Mouse (Mus musculus): Measurements from ENCODE around the gene Slc25a29. TPM values are rescaled to one million over a fixed set of nuclear protein-coding genes. Genes with fewer than 3 reads are reported as not detected.
"Not testable (repeated sequence)": the region's sequence is repeated elsewhere in the genome, so short reads cannot be mapped to it uniquely, and the experiment has no call there.

Slc25a29 gene
- polyA plus RNA-seq, 1 experiment from 2014 or later, result 16.2 TPM

GRCm38 (mm10) chr12:108855081-108855480, 19.4 kb upstream of the Slc25a29 start:
- H3K27me3 ChIP-seq, result no peaks in the 10 kb centered on the region
- ATAC-seq (ENCODE audit: low FRiP score, low read depth), result no peak
- no peaks in the 10 kb centered on the region for H3K4me1 ChIP-seq
- H3K9ac ChIP-seq, result no peak overlapping the region
- H3K4me2 ChIP-seq (replicated peaks), result no peak overlapping the region
- H3K36me3 ChIP-seq, result peaks cover 31% of the 10 kb centered on the region
- H3K4me3 ChIP-seq, result no peak overlapping the region
- WGBS, result 88% methylated on average over 10 of the region's 10 CpGs
- no peaks in the 10 kb centered on the region for H3K9me3 ChIP-seq
- no peak overlapping the region for H3K27ac ChIP-seq

GRCm38 (mm10) chr12:108852822-108853221, 17.1 kb upstream of the Slc25a29 start:
- ATAC-seq (ENCODE audit: low FRiP score, low read depth), result no peak

GRCm38 (mm10) chr12:108850886-108851285, 15.2 kb upstream of the Slc25a29 start:
- no peak for ATAC-seq (ENCODE audit: low FRiP score, low read depth)
- no peak overlapping the region for H3K4me3 ChIP-seq

More at GRCm38 (mm10) chr12:108852822-108853221, 17.1 kb upstream of the Slc25a29 start:
- Histone ChIP-seq H3K4me3 (no peak overlapping the region), H3K9me3 (no peaks in the 10 kb centered on the region), H3K36me3 (peaks cover 30% of the 10 kb centered on the region; the same call in 1 of the 2 replicates), H3K9ac (no peak overlapping the region), H3K4me2 (replicated peaks) (no peak overlapping the region), H3K27ac (no peak overlapping the region), H3K4me1 (no peaks in the 10 kb centered on the region), H3K27me3 (no peaks in the 10 kb centered on the region)
- WGBS, result 88% methylated on average over 8 of the region's 8 CpGs

GRCm38 (mm10) chr12:108850129-108850528, 14.4 kb upstream of the Slc25a29 start:
- Histone ChIP-seq H3K27ac (no peak overlapping the region), H3K36me3 (peaks cover 34% of the 10 kb centered on the region), H3K27me3 (no peaks in the 10 kb centered on the region), H3K4me1 (no peaks in the 10 kb centered on the region), H3K4me3 (no peak overlapping the region), H3K4me2 (replicated peaks) (no peak overlapping the region), H3K9ac (no peak overlapping the region), H3K9me3 (no peaks in the 10 kb centered on the region)
- ATAC-seq (ENCODE audit: low FRiP score, low read depth), result no peak
- WGBS, result 67% methylated on average over 8 of the region's 8 CpGs

More at GRCm38 (mm10) chr12:108850886-108851285, 15.2 kb upstream of the Slc25a29 start:
- Histone ChIP-seq H3K27ac (no peak overlapping the region), H3K9me3 (no peaks in the 10 kb centered on the region), H3K4me2 (replicated peaks) (no peak overlapping the region), H3K36me3 (peaks cover 34% of the 10 kb centered on the region), H3K4me1 (no peaks in the 10 kb centered on the region), H3K9ac (no peak overlapping the region), H3K27me3 (no peaks in the 10 kb centered on the region)
- 83% methylated on average over 8 of the region's 8 CpGs for WGBS

DNA sequence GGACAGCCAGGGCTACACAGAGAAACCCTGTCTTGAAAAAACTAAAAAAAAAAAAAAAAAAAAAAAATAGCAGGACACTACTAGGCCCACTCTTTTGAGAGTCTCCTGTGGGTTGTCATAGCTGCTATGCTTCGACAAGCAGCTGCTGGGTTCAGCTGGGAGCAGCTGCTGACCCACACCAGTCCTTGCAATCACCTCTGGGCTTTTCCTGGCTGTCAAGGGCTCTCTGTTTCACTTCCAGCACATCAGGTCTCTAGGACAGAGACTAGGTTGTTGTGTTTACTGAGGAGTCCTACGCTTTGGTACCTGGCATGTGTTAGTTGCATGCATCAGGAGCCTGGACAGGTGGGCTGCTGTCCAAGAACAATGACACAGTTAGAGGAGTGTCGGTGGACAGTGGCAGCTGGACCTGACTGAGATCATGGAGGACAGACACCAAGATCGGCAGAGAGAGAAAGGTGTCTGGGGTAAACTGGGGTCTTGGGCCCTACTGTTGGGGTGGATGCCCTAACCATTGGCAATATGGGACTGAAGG, 13.9 kb upstream of the Slc25a29 start:
- Histone ChIP-seq H3K9me3 (no peaks in the 10 kb centered on the region), H3K36me3 (peaks cover 40% of the 10 kb centered on the region), H3K9ac (no peak overlapping the region), H3K27me3 (no peaks in the 10 kb centered on the region), H3K4me3 (no peak overlapping the region), H3K27ac (no peak overlapping the region), H3K4me1 (no peaks in the 10 kb centered on the region), H3K4me2 (replicated peaks) (no peak overlapping the region)
- WGBS, result 86% methylated on average over 4 of the region's 4 CpGs
- ATAC-seq (ENCODE audit: low FRiP score, low read depth), result no peak

- not testable (repeated sequence) for H3K9me3 ChIP-seq; H3K27ac ChIP-seq; H3K4me2 ChIP-seq (replicated peaks); ATAC-seq (ENCODE audit: low FRiP score, low read depth); H3K4me3 ChIP-seq; H3K27me3 ChIP-seq; H3K9ac ChIP-seq; H3K4me1 ChIP-seq
- WGBS, result 86% methylated on average over 3 of the region's 3 CpGs
- H3K36me3 ChIP-seq, result peaks cover 47% of the 10 kb centered on the region
Observed at GRCm38 (mm10) chr12:108848033-108848432, 12.3 kb upstream of the Slc25a29 start.

- H3K4me3 ChIP-seq, result no peak overlapping the region
- no peak overlapping the region for H3K27ac ChIP-seq
- 88% methylated on average over 7 of the region's 7 CpGs for WGBS
- H3K9me3 ChIP-seq, result no peaks in the 10 kb centered on the region
- peaks cover 16% of the 10 kb centered on the region for H3K4me1 ChIP-seq
- no peaks in the 10 kb centered on the region for H3K27me3 ChIP-seq
- H3K9ac ChIP-seq, result no peak overlapping the region
- H3K4me2 ChIP-seq (replicated peaks), result no peak overlapping the region
- peaks cover 64% of the 10 kb centered on the region for H3K36me3 ChIP-seq
- no peak for ATAC-seq (ENCODE audit: low FRiP score, low read depth)
Observed at GRCm38 (mm10) chr12:108842663-108843062, 7.0 kb upstream of the Slc25a29 start.

DNA sequence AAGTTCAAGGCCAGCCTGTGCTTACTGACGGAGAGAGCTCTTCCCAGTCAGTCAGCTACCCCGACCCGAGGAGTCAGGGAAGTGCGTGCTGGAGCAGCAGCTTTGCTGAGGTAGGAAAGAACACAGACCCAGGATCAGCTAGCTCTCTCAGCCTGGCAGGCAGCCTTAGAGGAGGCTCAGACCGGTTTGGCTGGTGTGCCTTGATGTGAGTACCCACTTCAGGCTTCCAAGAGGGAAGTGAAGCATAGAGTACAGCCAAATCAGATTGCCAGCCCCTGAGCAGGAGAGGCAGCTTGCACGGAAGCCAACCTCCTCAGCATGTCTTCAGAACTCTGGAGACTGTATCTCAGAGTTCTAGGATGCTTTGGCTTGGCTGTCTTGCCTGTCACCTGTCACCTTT, 5.5 kb upstream of the Slc25a29 start:
- peaks cover 59% of the 10 kb centered on the region for H3K36me3 ChIP-seq

DNA sequence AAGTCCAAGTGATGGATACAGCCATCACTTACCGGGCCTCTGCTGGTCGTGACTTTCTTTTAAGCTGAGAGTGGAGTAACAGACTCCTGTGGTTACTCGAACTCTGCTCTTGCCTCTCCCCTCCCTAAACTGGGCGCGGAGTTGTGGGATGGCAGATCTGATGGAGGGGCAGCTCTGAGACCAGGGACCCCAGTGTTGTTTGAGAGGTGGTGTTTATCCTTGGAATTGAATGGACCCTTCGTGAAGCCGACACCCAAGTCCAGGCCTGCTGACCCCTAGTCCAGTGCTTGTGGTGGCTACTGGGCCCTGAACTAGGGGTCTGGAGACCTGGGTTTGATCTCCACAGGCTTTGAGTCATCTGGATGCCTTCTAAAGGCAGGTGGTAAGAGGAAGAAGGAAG, 1.0 kb upstream of the Slc25a29 start:
- Histone ChIP-seq H3K4me1 (peaks cover 52% of the 10 kb centered on the region), H3K4me3 (peak overlapping the region; percentile 76), H3K9ac (peak overlapping the region; percentile 91), H3K36me3 (peaks cover 17% of the 10 kb centered on the region), H3K27ac (peak overlapping the region; percentile 84; the same call in 1 of the 2 replicates), H3K9me3 (no peaks in the 10 kb centered on the region), H3K4me2 (replicated peaks) (peak overlapping the region; percentile 96), H3K27me3 (no peaks in the 10 kb centered on the region)
- 45% methylated on average over 7 of the region's 7 CpGs for WGBS
- no peak for ATAC-seq (ENCODE audit: low FRiP score, low read depth)

More for the DNA sequence above, 5.5 kb upstream of the Slc25a29 start:
- H3K9ac ChIP-seq, result no peak overlapping the region
- H3K27me3 ChIP-seq, result no peaks in the 10 kb centered on the region
- H3K27ac ChIP-seq, result no peak overlapping the region
- ATAC-seq (ENCODE audit: low FRiP score, low read depth), result no peak
- no peak overlapping the region for H3K4me2 ChIP-seq (replicated peaks)
- peaks cover 27% of the 10 kb centered on the region for H3K4me1 ChIP-seq
- no peak overlapping the region for H3K4me3 ChIP-seq
- no peaks in the 10 kb centered on the region for H3K9me3 ChIP-seq
- 94% methylated on average over 6 of the region's 6 CpGs for WGBS

DNA sequence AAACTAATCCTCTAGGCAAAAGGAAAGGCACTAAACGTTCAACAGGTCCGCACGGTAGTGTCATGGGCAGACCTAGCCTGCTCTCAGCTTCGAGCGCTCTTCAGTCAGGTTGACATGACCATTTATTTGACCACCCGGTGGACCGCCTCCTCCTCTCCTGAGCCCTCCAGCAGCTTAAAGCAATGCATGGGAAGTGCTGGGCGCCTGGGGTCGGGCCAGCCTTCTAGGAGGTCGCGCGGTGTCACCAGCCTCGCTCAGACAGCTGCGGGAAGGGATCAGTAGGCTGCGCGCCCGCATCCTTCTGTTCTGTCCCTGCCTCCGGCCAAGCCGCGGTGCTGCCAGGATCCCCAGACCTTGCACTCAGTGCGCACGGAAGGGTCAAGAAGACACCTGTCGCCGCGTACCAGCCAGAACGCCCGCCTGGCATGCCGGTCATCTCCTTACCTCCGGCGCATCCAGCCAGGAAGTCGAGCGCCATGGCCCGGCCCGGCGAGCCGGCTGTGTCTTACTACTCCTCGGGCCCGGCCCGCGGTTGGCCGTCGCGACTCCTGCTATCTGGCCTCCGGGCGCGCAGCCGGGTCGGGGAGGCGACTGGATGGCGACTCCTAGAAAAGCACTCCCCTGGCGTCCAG, 359 bp downstream of the Slc25a29 start:
- Histone ChIP-seq H3K9ac (peak overlapping the region; percentile 91), H3K36me3 (peaks cover 5% of the 10 kb centered on the region; the same call in 1 of the 2 replicates), H3K27me3 (no peaks in the 10 kb centered on the region), H3K9me3 (no peaks in the 10 kb centered on the region), H3K4me2 (replicated peaks) (peak overlapping the region; percentile 96), H3K4me3 (peak overlapping the region; percentile 76), H3K4me1 (peaks cover 52% of the 10 kb centered on the region), H3K27ac (no peak overlapping the region)
- no peak; the same call in 1 of the 2 replicates for ATAC-seq (ENCODE audit: low FRiP score, low read depth)
- 2% methylated on average over 51 of the region's 51 CpGs for WGBS

GRCm38 (mm10) chr12:108834786-108835185, 897 bp downstream of the Slc25a29 start:
- peak overlapping the region; percentile 91 for H3K9ac ChIP-seq
- no peak for ATAC-seq (ENCODE audit: low FRiP score, low read depth)
- 38% methylated on average over 5 of the region's 5 CpGs for WGBS

GRCm38 (mm10) chr12:108834337-108834736, 1.3 kb downstream of the Slc25a29 start:
- Histone ChIP-seq H3K4me1 (peaks cover 50% of the 10 kb centered on the region), H3K27me3 (no peaks in the 10 kb centered on the region), H3K9ac (peak overlapping the region; percentile 91; the same call in 1 of the 2 replicates), H3K27ac (no peak overlapping the region), H3K4me2 (replicated peaks) (peak overlapping the region; percentile 96), H3K36me3 (peaks cover 5% of the 10 kb centered on the region; the same call in 1 of the 2 replicates), H3K4me3 (peak overlapping the region; percentile 76), H3K9me3 (no peaks in the 10 kb centered on the region)
- WGBS, result 81% methylated on average over 3 of the region's 3 CpGs
- ATAC-seq (ENCODE audit: low FRiP score, low read depth), result no peak

More at GRCm38 (mm10) chr12:108834786-108835185, 897 bp downstream of the Slc25a29 start:
- H3K36me3 ChIP-seq, result peaks cover 5% of the 10 kb centered on the region; the same call in 1 of the 2 replicates
- H3K9me3 ChIP-seq, result no peaks in the 10 kb centered on the region
- H3K27me3 ChIP-seq, result no peaks in the 10 kb centered on the region
- no peak overlapping the region for H3K27ac ChIP-seq
- peaks cover 50% of the 10 kb centered on the region for H3K4me1 ChIP-seq
- H3K4me2 ChIP-seq (replicated peaks), result peak overlapping the region; percentile 96
- peak overlapping the region; percentile 76 for H3K4me3 ChIP-seq
